Mouse (Mus musculus) bone marrow, adult 2 months (tissue): ENCODE results near the gene Megf11.

Experiments
- CTCF ChIP-seq: fragments of 200-500 bp; IDR thresholded peaks from 2 replicates; pipeline ENCODE4 v1.5.1; 2011; ENCODE audit warnings: low read length, control low read depth; ENCODE audit not compliant: control insufficient read depth, insufficient read depth
- POLR2A ChIP-seq: fragments of 200-500 bp; IDR thresholded peaks from 2 replicates; pipeline ENCODE4 v1.6.1; 2011; ENCODE audit warnings: low read depth, mild to moderate bottlenecking, control low read depth, low read length, borderline replicate concordance; ENCODE audit not compliant: control insufficient read depth

DNA sequence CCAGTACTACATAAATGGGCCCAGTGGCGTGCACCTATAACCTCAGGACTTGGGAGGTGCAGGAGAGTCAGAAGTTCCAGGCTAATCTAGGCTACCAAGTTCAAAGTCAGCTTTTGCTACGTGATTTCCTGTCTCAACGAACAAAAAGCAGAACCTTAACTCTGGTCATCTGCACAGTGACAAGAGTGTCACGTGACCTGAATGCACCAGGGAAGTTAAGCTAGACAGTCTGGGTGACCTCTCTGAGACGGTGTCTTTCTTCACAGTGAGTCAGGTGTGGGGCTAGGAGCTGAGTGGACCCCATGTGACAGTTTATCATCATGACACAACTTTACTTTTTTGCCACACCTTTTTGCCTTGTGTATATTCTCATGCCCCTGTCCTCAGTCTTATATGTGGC lies 67.3 kb downstream of the Megf11 start:
- no peak for TF ChIP-seq CTCF
- TF ChIP-seq POLR2A: no peak
